Mouse (Mus musculus) intestine, embryonic 16.5 days (tissue): Measurements from ENCODE around the gene Dusp27. TPM values are rescaled to one million over a fixed set of nuclear protein-coding genes. Genes with fewer than 3 reads are reported as not detected.
"Not testable (repeated sequence)": the region's sequence is repeated elsewhere in the genome, so short reads cannot be mapped to it uniquely, and the experiment has no call there.

Source experiments
- ATAC-seq: fragments of 200-750 bp; cut with Nextera tagmentation; 2 replicates; pipeline ENCODE4 v1.8.0; 2017; ENCODE audit warnings: moderate TSS enrichment, moderate library complexity
- H3K27ac ChIP-seq: fragments of 300-500 bp; sonication (generic); 2 replicates; pipeline ENCODE4 v1.5.1; 2014; ENCODE audit warnings: mild to moderate bottlenecking, low read length
- H3K27me3 ChIP-seq: fragments of 300-500 bp; sonication (generic); replicated peaks from 2 replicates; pipeline ENCODE4 v1.6.1; 2014; ENCODE audit warnings: low read length, control low read depth, mixed read lengths; ENCODE audit not compliant: control insufficient read depth, insufficient read depth
- H3K36me3 ChIP-seq: fragments of 300-500 bp; sonication (generic); 2 replicates; pipeline ENCODE4 v1.6.1; 2014; ENCODE audit warnings: low read length, control low read depth; ENCODE audit not compliant: control insufficient read depth, insufficient read depth
- H3K4me1 ChIP-seq: fragments of 300-500 bp; sonication (generic); 2 replicates; pipeline ENCODE4 v1.6.1; 2014; ENCODE audit warnings: low read length, control low read depth, mixed read lengths; ENCODE audit not compliant: control insufficient read depth, insufficient read depth
- H3K4me2 ChIP-seq: fragments of 300-500 bp; sonication (generic); 2 replicates; pipeline ENCODE4 v1.6.1; 2014; ENCODE audit warnings: low read depth, low read length, control low read depth
- H3K4me3 ChIP-seq: fragments of 300-500 bp; sonication (generic); 2 replicates; pipeline ENCODE4 v1.5.1; 2014; ENCODE audit warnings: mild to moderate bottlenecking, low read length
- H3K9ac ChIP-seq: fragments of 300-500 bp; sonication (generic); 2 replicates; pipeline ENCODE4 v1.6.1; 2014; ENCODE audit warnings: low read depth, low read length
- H3K9me3 ChIP-seq: fragments of 300-500 bp; sonication (generic); 2 replicates; pipeline ENCODE4 v1.6.1; 2016; ENCODE audit warnings: low read length, control low read depth; ENCODE audit not compliant: control insufficient read depth
- WGBS: fragments of 180-500 bp; shearing (Covaris S2); extraction: QIAGEN DNeasy Blood & Tissue Kit; methylation state at CpG from one replicate; pipeline ENCODE4 v1.1.7; 2014; 5-methylcytosine and 5-hydroxymethylcytosine counted together
- polyA plus RNA-seq: library from polyadenylated mRNA; unstranded; fragments of >200 nt; fragmentation: Nextera tagmentation; extraction: Ambion mirVana; gene quantifications from 2 replicates; pipeline ENCODE4 v1.2.1, GENCODE M21; 2015

Gene Dusp27
- polyA plus RNA-seq, 1 experiment from 2014 or later, result 1.7 TPM

DNA sequence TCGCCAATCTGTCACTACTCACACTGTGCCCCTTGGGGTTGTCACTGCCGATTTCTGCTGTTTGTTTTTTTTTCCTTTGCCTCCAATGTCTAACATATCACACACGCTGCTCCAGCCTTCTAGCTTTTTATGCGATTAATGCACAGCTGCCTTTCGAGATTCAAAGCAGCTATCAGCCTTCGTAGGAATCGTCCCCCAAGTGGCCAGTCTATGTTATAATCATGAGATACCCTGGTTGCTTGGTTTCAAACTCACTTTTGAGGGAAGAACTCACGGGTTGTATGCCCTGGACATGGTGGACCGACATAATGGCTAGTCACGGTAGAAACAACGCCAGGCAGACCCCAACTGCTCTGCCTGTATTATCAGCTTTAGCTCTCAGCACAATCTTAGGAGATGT lies 23.6 kb upstream of the Dusp27 start:
- no peak for ATAC-seq
- no peaks in the 10 kb centered on the region for H3K9me3 ChIP-seq
- no peak overlapping the region for H3K27ac ChIP-seq
- H3K4me3 ChIP-seq, result no peak overlapping the region
- WGBS, result 61% methylated on average over 11 of the region's 11 CpGs
- no peak overlapping the region for H3K4me2 ChIP-seq
- H3K4me1 ChIP-seq, result peaks cover 4% of the 10 kb centered on the region; the same call in 1 of the 2 replicates
- peaks cover 4% of the 10 kb centered on the region; the same call in 1 of the 2 replicates for H3K27me3 ChIP-seq
- H3K9ac ChIP-seq, result no peak overlapping the region
- H3K36me3 ChIP-seq, result no peaks in the 10 kb centered on the region

DNA sequence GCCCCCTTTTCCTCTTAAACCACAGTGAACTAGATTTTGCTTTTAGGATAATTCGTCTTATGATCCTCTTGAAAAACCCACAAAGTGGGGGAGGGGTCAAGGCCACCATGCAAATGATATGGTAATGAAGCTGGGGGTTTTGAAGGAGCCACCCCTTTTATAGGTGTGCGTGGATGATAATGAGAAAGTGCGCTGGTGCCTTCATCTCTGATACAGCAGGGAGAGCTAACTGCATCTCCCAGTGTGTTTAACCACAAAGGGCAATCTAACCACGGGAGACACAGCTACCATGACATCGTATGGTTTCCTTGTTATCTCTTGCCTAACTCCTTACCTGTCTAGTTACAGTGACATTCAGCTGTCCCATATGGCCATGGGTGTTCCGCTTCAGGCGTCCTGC lies 22.3 kb upstream of the Dusp27 start:
- Histone ChIP-seq H3K9me3 (no peaks in the 10 kb centered on the region), H3K4me3 (no peak overlapping the region), H3K27ac (no peak overlapping the region), H3K4me2 (no peak overlapping the region), H3K27me3 (peaks cover 2% of the 10 kb centered on the region; the same call in 1 of the 2 replicates), H3K9ac (no peak overlapping the region), H3K4me1 (peaks cover 4% of the 10 kb centered on the region; the same call in 1 of the 2 replicates), H3K36me3 (no peaks in the 10 kb centered on the region)
- WGBS, result 83% methylated on average over 7 of the region's 7 CpGs
- ATAC-seq, result no peak

DNA sequence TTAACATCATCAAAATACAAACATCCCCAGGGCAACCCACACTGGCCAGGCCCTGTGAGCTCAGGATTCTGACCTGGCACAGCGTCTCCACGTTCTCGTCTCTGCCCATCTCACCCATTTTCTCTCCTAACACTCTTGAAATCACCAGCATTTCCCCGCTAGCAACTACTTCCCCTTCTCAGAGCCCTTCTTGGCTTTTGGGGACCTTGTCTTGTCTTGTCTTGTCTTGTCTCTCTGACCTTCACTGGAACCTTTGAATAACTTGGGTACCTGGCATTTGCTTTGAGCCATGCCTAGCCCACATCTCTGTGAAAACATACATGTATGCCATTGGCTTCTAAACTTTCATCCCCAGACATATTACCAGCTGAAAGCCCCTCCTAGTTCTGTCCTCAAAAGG lies 21.7 kb upstream of the Dusp27 start:
- no peak overlapping the region for H3K4me3 ChIP-seq
- no peaks in the 10 kb centered on the region for H3K27me3 ChIP-seq
- ATAC-seq, result no peak
- H3K4me2 ChIP-seq, result no peak overlapping the region
- no peak overlapping the region for H3K27ac ChIP-seq
- H3K9me3 ChIP-seq, result no peaks in the 10 kb centered on the region
- 80% methylated on average over 4 of the region's 4 CpGs for WGBS
- peaks cover 2% of the 10 kb centered on the region; the same call in 1 of the 2 replicates for H3K4me1 ChIP-seq
- H3K9ac ChIP-seq, result no peak overlapping the region
- no peaks in the 10 kb centered on the region for H3K36me3 ChIP-seq

DNA sequence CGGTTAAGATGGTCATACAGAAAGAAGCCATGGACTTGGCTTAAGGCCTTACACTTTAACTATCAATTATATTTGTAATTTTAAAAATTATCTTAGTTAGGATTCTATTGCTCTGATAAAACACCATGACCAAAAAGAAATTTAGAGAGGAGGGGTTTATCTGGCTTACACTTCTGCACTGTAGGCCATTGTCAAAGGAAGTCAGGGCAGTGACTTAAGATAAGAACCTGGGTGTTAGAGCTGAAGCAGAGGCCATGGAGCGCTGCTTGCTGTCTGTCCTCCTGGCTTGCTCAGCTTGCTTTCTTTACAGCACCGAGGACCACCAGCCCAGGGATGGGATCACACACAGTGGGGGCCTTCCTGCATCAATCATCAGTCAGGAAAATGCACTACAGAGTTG lies 19.9 kb upstream of the Dusp27 start:
- 0 out of 2 replicates have a peak, but pooled peaks cover 3% of the 10 kb centered on the region for H3K9me3 ChIP-seq
- 69% methylated on average over 3 of the region's 3 CpGs for WGBS
- H3K36me3 ChIP-seq, result peaks cover 10% of the 10 kb centered on the region
- H3K4me1 ChIP-seq, result peaks cover 3% of the 10 kb centered on the region; the same call in 1 of the 2 replicates
- no peak overlapping the region for H3K4me3 ChIP-seq
- no peak for ATAC-seq
- no peak overlapping the region for H3K27ac ChIP-seq
- no peaks in the 10 kb centered on the region for H3K27me3 ChIP-seq
- H3K4me2 ChIP-seq, result no peak overlapping the region
- no peak overlapping the region for H3K9ac ChIP-seq

DNA sequence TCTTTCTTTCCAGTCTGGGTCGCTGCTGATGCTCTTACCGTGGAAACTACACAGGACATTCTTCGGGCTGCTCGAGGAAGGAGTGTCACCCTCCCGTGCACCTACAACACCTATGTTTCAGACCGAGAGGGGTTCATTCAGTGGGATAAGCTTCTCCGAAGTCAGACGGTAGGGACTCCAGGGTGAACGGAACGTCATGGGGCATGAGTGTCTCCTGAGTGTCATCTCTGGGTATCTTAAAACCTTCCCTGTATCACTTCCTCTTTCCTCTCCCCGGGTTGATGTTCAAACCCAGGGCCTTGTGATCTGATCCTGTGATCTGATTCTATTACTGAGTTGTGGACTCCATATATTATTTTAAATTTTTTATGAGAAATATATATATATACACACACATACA lies 18.9 kb upstream of the Dusp27 start:
- no peak overlapping the region for H3K27ac ChIP-seq
- H3K4me2 ChIP-seq, result no peak overlapping the region
- peaks cover 6% of the 10 kb centered on the region; the same call in 1 of the 2 replicates for H3K4me1 ChIP-seq
- no peak for ATAC-seq
- 89% methylated on average over 11 of the region's 11 CpGs for WGBS
- H3K9ac ChIP-seq, result no peak overlapping the region
- peaks cover 10% of the 10 kb centered on the region for H3K36me3 ChIP-seq
- no peak overlapping the region for H3K4me3 ChIP-seq
- no peaks in the 10 kb centered on the region for H3K27me3 ChIP-seq
- H3K9me3 ChIP-seq, result 0 out of 2 replicates have a peak, but pooled peaks cover 3% of the 10 kb centered on the region

DNA sequence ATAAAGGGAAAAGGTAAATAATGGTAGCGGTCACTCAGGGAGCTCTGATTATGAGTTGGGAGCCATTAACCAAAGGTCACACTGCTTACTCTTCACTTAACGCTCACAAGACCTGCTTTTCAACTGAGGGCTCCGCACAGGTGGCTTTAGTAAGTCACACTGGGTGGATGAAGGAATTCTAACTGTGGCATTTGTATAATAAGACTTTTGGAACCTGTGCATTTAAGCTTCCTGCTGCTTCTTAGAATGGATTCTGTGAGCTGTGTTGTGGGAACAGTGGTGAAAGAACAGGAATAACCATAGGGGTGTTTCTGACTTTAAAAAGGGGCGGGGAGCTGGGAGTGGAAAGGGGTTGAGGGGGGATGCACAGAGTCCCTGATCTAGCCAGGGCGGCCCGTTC lies 14.6 kb upstream of the Dusp27 start:
- Histone ChIP-seq H3K36me3 (peaks cover 10% of the 10 kb centered on the region), H3K27me3 (no peaks in the 10 kb centered on the region), H3K9ac (no peak overlapping the region), H3K27ac (no peak overlapping the region), H3K9me3 (0 out of 2 replicates have a peak, but pooled peaks cover 3% of the 10 kb centered on the region), H3K4me2 (no peak overlapping the region), H3K4me1 (peaks cover 23% of the 10 kb centered on the region), H3K4me3 (no peak overlapping the region)
- ATAC-seq, result peak; percentile 45; the same call in 1 of the 2 replicates
- 59% methylated on average over 6 of the region's 6 CpGs for WGBS

DNA sequence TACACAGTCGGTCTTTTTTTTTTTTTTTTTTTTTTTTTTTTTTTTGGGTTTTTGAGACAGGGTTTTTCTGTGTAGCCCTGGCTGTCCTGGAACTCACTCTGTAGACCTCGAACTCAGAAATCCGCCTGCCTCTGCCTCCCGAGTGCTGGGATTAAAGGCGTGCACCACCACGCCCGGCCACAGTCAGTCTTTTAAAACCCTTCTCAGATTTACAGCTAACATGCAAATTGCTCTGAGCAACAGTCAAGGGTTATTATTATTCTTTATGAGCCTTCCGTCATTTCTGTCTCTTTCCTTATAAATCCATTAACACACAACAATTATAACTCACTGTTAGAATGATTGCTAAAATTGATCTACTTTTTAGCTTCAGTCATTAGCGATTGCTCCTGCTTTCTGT lies 14.1 kb upstream of the Dusp27 start:
- H3K9ac ChIP-seq, H3K27me3 ChIP-seq, H3K4me3 ChIP-seq, H3K36me3 ChIP-seq, H3K9me3 ChIP-seq, H3K27ac ChIP-seq, ATAC-seq, H3K4me2 ChIP-seq: not testable (repeated sequence)
- 88% methylated on average over 9 of the region's 9 CpGs for WGBS
- H3K4me1 ChIP-seq, result peaks cover 28% of the 10 kb centered on the region

DNA sequence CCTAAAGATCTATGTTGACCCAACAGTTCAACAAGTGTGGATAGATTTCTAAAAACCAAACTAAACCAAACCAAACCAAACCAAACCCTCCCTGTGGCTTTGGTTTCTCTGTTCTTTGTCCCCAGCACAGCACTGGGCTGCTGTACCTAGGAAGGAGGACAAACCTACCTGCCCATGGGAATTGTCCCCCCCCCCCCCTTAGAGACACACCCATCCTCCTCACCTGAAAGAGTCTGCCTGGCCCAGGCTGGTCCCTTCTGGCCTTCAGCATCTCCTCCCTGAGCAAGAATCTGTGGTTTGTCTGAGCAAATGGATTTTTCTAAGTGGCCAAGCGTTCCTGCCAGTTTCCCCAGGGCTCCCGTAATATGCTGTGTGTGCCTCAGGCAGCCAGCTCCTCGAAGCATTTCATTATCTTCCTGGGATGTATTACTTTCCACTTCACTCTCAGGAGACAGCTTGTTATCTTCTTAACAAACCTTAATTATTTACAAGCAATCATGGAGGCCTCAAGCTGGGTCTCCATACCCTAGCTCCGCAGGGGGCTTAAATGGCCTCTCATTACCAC lies 12.0 kb upstream of the Dusp27 start:
- Histone ChIP-seq H3K27ac (no peak overlapping the region), H3K4me3 (no peak overlapping the region), H3K36me3 (peaks cover 10% of the 10 kb centered on the region), H3K27me3 (no peaks in the 10 kb centered on the region), H3K4me2 (no peak overlapping the region), H3K9ac (no peak overlapping the region), H3K4me1 (peaks cover 28% of the 10 kb centered on the region), H3K9me3 (0 out of 2 replicates have a peak, but pooled peaks cover 3% of the 10 kb centered on the region)
- 70% methylated on average over 4 of the region's 4 CpGs for WGBS
- no peak for ATAC-seq

DNA sequence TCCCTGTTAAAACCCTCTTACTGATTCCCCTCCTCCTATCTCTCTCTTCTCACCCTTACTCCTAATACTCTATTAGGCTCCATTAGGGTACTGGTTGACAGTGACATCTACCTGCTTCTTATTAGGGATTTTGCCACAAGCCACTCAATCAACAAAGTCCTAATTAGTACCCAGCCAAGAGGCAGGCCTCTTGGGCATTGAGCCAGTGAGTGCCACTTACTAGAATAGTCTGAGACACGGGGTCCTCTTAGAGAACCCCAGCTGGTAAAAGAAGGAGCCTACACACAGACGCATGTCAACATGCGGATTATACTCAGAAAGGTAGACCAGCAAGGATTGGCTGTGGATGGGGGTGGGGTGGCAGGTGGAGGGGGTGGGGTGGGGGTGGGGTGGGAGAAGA lies 11.4 kb upstream of the Dusp27 start:
- H3K9me3 ChIP-seq, result 0 out of 2 replicates have a peak, but pooled peaks cover 3% of the 10 kb centered on the region
- peaks cover 7% of the 10 kb centered on the region for H3K36me3 ChIP-seq
- WGBS, result 89% methylated on average over 3 of the region's 3 CpGs
- no peak overlapping the region for H3K27ac ChIP-seq
- peaks cover 28% of the 10 kb centered on the region for H3K4me1 ChIP-seq
- H3K9ac ChIP-seq, result no peak overlapping the region
- no peak overlapping the region for H3K4me3 ChIP-seq
- ATAC-seq, result no peak
- H3K4me2 ChIP-seq, result no peak overlapping the region
- no peaks in the 10 kb centered on the region for H3K27me3 ChIP-seq

DNA sequence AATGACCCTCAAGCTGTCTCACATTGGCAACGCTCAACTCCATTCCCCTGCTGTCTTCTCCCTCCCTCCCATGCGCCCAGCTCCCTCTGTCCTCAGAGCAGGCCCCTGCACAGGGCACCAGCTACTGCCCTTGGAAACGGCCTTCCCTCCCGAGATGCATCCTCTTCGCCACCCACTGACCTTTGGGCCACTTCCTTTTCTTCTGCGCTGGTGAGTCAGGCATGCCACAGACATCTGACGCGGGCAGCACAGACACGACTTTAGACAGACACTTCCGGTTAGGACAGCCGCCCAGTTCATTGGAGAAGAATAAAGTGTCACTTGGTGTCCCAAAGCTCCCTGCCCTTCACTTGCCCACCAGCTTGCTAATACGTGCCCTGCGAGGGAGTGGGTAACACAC lies 10.4 kb upstream of the Dusp27 start:
- Histone ChIP-seq H3K9me3 (no peaks in the 10 kb centered on the region), H3K4me2 (peak overlapping the region; percentile 1; the same call in 1 of the 2 replicates), H3K27ac (no peak overlapping the region), H3K4me3 (no peak overlapping the region), H3K9ac (no peak overlapping the region), H3K4me1 (peaks cover 30% of the 10 kb centered on the region), H3K27me3 (no peaks in the 10 kb centered on the region), H3K36me3 (no peaks in the 10 kb centered on the region)
- WGBS, result 58% methylated on average over 13 of the region's 13 CpGs
- peak; percentile 36 for ATAC-seq
